Mouse (Mus musculus) lung, postnatal 4 days (tissue): ENCODE measurements at regions not wholly inside any gene's neighbourhood (a gene's known extent, or its start where the extent isn't known, plus 50 kb on each side); places are given as distances from the start of the nearest gene placed in this dataset.
"Not testable (repeated sequence)": the region's sequence is repeated elsewhere in the genome, so short reads cannot be mapped to it uniquely, and the experiment has no call there.

Experiments used
- DNase-seq, 2 experiments: peaks; one replicate each; pipeline ENCODE4 v3.0.0; 2021

GRCm38 (mm10) chr6:107012938-107013511 lies 213.1 kb upstream of the Crbn start:
- DNase-seq = no peak

- no peak for DNase-seq
These were observed 219.2 kb upstream of the Crbn start for GRCm38 (mm10) chr6:107019126-107019525.

- no peak for DNase-seq
These were observed 245.3 kb upstream of the Crbn start for GRCm38 (mm10) chr6:107045177-107045576.

- no peak for DNase-seq
These were observed 251.7 kb upstream of the Crbn start for GRCm38 (mm10) chr6:107051604-107052003.

- DNase-seq = no peak
These were observed 252.3 kb upstream of the Crbn start for GRCm38 (mm10) chr6:107052180-107052579.

GRCm38 (mm10) chr6:107059001-107059765 lies 259.3 kb upstream of the Crbn start:
- no peak for DNase-seq

GRCm38 (mm10) chr6:107062886-107063565 lies 263.1 kb upstream of the Crbn start:
- no peak for DNase-seq

GRCm38 (mm10) chr6:107070441-107070840 lies 270.6 kb upstream of the Crbn start:
- DNase-seq = no peak

GRCm38 (mm10) chr6:107092600-107092999 lies 292.7 kb upstream of the Crbn start:
- DNase-seq = no peak

GRCm38 (mm10) chr6:107128716-107129115 lies 328.8 kb upstream of the Crbn start:
- DNase-seq = no peak

- DNase-seq = no peak
These were observed 361.7 kb upstream of the Lrrn1 start for GRCm38 (mm10) chr6:107167736-107168491.

GRCm38 (mm10) chr6:107218309-107218708 lies 311.3 kb upstream of the Lrrn1 start:
- DNase-seq = no peak

- no peak for DNase-seq
These were observed 310.8 kb upstream of the Lrrn1 start for GRCm38 (mm10) chr6:107218721-107219120.

- no peak for DNase-seq
These were observed 307.0 kb upstream of the Lrrn1 start for GRCm38 (mm10) chr6:107222602-107223001.

- not testable (repeated sequence) for DNase-seq
These were observed 299.7 kb upstream of the Lrrn1 start for GRCm38 (mm10) chr6:107229843-107230242.

- no peak for DNase-seq
These were observed 291.9 kb upstream of the Lrrn1 start for GRCm38 (mm10) chr6:107237692-107238091.

GRCm38 (mm10) chr6:107243981-107244380 lies 285.6 kb upstream of the Lrrn1 start:
- no peak for DNase-seq

GRCm38 (mm10) chr6:107280348-107280747 lies 249.2 kb upstream of the Lrrn1 start:
- peak in 1 of 2 experiments; percentile 15 for DNase-seq

- DNase-seq = no peak
These were observed 238.7 kb upstream of the Lrrn1 start for GRCm38 (mm10) chr6:107290850-107291249.

- no peak for DNase-seq
These were observed 225.7 kb upstream of the Lrrn1 start for GRCm38 (mm10) chr6:107303676-107304369.

GRCm38 (mm10) chr6:107319565-107319964 lies 210.0 kb upstream of the Lrrn1 start:
- no peak for DNase-seq

GRCm38 (mm10) chr6:107350503-107350902 lies 179.1 kb upstream of the Lrrn1 start:
- no peak for DNase-seq

GRCm38 (mm10) chr6:107375274-107375673 lies 154.3 kb upstream of the Lrrn1 start:
- DNase-seq = no peak
